Mouse (Mus musculus) v-Abl transformed pro-B cells (cell line): ENCODE data around the gene Dapp1.

ENCODE experiments used
- in situ Hi-C, 2 experiments: fragments of 400-800 bp; cut with MboI; formaldehyde crosslinking; loops; one replicate each; pipeline ENCODE4 v1.15.1; 2025; ENCODE audit not compliant: unreplicated experiment in 2 of 2

Gene Dapp1

DNA sequence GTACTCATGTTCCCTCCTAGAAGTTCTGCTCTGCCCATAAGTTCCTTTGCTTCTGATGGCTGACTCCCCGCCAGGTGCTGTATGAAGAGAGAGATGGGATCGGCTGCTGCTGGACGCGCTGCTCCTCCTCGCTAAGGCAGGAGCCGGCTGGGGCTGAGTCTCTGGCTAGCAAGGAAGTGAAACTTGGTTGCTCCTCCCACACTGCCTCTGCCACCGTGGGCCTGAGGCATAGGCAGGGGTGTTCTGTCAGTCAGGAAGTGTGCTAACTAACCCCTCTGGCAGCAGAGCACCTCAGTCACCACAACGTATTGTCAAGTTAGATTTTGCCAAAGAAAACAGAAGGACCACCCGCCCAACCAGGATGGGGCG, at the start of gene Dapp1:
Gene Dapp1 (minus strand): TSS at position 164 of the 369 bp plus-strand sequence.
- in situ Hi-C loops = loop anchor here (5.0 to 25.0 kb wide), 2 partner anchors 64 to 556 kb away; partner anchors contain the start of genes Eif4e (in 1 of the 2) and Lamtor3 (in 1 of the 2)

DNA sequence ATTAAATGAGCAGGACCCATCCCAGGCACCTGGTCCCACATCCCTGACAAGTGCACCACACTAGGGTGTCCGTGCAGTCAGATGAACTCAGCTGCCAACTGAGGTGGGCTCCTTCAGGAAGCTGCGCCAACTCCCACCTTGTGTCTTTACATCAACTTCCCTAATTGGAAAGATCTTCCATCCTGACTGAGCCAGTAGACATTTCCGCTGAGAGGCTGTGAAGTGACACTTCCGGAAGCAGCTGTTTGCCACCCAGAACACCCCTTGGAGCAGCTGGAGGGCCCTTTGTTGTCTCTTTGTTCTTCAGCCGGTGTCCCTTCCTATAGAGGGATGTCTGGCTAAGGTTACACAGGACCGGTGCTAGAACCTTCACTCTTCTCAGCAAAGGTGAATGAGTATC, 49.2 kb upstream of the Dapp1 start:
- in situ Hi-C loops = no loop called here

DNA sequence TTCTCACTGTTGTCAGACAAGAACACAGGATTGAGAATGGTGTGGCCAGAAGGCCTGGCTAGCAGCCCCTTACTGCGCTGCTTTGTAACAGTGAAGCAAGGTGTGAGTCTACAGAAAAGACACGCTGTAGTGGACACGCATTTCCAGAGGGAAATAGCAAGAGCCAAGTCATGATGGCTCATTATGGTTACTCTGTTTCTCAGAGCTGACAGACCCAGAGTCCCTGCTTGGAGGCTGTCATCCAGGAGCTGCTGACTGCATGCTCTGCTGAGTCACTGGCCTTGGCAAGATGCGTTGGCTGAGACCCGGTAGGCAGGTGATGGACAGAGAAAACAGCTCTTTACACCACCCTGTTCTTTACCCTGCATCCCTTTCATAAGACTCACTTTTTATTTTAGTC, 48.0 kb upstream of the Dapp1 start:
- in situ Hi-C loops = no loop called here

DNA sequence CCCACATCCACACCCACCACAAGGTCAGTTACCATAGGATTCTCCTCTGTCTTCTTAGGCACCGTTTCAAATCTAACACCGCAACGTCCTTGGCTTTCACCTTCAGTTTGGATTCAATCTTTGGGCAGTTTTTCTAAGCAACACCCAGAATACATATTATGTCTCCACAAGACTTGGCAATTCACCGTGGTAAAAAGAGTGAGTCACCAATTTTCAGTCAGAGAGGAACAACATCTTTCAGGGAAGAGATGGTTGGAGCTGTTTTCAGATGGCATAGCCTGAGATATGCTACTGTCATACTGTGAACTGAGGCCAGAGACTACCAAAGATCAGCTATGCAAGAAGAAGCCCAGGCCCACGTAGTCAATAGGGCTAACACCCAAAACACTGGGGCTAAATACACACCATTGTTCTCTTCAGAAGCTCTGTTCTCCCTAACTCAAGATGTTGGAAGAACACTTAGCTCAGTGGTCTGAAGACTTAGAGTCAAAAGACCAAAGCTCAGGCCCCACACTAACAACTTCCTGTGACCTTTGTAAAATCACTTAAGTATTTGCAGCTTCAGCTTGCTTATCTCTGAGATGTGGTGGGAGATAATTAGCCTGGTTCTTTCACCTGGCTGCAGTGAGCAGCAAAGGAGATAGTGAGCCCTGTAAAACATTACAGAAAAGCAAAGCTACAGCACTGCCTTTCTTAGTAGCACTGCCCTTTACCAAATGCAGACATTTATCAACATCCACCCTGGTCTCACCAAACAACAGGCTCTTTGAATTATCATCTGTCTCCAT, 46.4 kb upstream of the Dapp1 start:
- in situ Hi-C loops = no loop called here

DNA sequence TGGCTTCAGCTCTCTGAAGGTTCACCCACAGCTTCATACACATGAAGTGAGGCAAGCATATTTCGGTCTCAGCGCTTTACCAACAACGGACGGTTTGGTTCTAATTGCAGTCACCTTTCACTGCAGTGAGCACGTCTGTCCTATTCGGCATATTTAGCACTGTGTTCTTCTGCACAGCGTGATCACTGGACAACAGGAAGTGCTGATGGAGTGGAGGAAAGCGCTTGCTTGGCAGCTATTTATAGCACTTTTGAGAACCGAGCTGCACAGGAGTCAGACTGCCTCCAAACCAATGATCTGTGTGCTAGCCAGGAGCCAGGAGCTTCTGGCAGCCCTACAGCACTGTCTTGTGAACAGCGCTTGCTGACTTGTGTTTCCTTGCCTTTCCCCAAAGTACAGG, 44.9 kb upstream of the Dapp1 start:
- in situ Hi-C loops = no loop called here

DNA sequence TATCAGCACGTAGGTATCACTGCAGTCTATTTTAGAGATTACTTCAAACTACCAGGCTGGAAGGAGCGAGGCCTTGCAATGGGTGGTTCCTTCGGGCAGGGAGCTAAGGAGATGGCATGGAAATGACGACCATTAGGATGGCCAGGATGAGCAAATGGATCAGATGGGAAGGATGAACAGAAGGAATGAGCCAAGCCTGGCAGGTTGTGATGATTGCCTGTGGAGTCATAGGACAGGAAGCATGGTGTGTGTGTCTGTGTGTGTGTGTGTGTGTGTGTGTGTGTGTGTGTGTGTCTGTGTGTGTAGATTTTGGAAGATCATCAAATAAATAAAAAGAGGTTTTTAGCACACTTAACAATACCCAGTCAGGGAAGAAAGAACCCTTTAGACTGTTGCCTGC, 41.3 kb upstream of the Dapp1 start:
- in situ Hi-C loops = no loop called here

DNA sequence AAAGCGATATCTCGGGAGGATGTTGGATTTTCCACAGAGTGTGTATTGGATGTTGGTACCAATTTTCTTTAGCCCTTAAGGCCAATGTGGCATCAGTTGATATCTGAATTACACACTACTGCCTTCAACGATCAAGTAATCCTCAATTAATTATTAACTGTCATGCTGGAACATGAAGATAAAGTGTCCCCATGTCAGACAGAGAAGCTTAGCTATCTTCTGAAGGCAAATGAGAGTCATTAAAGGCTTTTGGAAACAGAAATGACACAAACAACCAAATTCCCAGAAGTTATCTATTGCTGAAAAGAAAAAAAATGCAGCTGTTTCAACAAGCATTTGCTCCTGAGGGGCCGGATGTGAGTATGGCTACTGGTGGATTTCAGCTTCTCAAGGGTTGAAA, 40.7 kb upstream of the Dapp1 start:
- in situ Hi-C loops = no loop called here

DNA sequence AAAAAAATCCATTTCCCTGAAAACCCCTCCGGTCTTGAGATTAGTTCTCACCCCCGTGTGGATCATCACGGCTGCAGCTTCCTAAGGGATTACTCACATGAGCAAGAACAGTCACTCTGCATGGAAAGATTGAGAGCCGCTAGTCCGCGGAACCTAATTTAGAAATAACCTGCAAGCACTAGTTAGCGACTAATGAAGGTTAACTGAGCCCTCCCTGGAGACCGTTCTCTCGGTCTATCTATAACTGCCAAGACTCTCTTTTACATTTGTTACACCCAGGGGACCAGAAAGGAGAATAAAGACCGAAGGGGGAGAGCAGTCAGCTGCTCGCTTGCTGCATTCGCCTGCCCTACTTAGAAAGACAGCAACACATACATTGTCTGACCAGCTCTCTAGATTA, 35.5 kb upstream of the Dapp1 start:
- in situ Hi-C loops = no loop called here

DNA sequence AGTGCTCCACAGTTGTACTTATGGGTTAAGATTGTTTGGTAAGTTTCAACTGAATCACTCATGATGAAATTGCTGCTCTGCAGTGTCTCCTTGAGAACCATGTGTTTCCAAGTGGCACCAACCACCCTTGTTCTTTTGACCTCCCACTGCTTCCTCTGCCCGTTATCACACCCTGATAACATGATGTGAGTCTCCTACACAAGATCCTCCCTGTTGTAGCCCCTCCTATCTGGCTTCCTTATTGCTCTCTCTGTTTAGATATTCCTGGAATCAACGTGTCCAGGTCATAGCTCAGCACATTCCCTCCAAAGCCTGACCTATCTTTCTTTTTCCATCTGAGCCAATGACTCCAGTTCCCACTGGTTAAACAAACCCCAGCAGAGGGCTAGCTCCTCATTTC, 33.4 kb upstream of the Dapp1 start:
- in situ Hi-C loops = no loop called here

DNA sequence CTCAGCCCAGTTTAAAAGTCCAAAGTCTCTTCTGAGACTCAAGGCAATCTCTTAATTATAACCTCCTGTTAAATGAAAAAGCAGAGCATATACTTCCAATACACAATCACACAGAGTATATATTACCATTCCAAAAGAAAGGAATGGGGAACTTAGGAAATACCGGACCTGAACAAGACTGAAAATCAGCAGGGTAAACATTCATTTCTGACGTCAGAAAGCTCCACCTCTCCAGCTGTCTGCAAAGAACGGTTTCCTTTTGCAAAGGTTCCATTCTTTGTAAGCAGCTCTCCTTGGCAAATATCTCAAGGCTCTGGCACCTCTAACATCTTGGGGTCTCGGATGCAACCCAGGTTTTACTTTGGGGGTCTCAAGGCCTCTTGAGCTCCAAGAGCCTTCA, 31.0 kb upstream of the Dapp1 start:
- in situ Hi-C loops = no loop called here

DNA sequence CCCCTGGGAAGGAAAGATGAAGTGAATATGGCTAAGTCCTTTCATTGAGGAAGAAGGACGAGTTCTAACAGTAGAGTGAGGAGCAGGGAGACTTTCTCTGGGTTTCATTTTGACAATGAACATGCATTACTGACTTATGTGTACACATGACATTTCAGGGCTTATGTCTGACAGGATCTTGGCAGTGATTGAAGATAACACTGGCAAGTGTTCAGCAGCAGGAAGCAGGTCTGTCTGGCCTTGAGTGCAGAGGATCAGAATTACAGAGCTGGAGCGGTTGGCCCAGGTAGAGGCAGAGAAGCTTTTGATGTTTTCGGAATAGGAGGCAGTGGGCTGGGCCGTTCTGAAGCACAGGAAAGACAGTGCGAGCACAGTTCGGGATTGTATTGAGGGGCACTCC, 26.8 kb upstream of the Dapp1 start:
- in situ Hi-C loops = no loop called here

DNA sequence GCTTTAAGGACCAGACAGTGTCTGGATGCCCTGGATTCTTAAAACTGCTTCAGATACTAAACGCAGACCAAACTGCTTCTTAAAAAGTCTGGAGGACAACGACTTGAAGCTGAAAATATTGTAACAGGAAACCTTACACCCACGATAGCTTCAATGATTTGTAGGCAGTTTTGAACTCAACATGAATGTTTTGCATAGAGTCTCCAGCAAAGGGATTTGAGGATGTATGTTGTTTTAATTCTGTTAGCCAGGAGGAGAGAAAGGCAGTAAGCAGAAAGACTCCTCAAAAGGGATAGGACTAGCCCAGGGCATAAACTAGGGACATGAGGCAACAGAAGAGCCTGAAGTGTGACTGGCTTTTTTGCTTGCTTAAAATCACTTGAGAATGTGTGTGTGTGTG, 25.6 kb upstream of the Dapp1 start:
- in situ Hi-C loops = no loop called here

DNA sequence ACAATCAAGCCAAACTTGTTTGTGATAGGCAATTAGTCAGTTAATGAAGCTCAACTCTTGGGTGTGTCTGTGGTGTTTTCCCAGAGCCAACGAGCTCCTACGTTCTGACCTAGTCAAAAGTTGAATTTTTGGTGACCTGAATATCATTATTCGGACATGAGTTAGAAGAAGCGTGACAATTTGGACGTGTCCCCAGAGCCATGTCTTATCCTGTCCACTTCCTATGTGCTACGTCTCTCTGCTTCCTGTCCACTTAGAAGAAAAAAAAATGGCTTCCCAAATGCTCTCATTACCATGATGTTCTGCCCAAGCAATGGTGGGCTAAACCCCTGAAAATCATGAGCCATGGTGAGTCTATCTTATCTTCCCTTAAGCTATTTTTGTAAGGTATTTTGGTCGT, 21.9 kb upstream of the Dapp1 start:
- in situ Hi-C loops = no loop called here

DNA sequence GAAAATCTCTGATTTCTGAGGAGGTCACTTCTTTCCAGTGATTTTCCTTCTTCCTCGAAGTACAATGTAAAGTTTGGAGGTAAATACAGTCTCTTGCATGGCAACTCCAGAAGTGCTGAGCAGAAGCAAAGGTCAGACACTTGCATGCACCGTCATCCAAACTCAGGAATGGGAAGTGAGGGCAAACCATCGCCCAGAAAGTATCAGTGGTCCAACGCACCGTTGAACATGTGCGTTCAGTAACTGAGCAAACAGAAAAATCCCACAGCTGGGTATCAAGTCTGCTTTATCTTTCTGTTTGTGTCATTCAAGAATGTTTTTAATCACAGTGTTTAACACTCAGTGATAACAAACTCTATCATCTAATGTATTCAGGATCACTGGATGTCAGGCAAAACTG, 21.2 kb upstream of the Dapp1 start:
- in situ Hi-C loops = no loop called here

DNA sequence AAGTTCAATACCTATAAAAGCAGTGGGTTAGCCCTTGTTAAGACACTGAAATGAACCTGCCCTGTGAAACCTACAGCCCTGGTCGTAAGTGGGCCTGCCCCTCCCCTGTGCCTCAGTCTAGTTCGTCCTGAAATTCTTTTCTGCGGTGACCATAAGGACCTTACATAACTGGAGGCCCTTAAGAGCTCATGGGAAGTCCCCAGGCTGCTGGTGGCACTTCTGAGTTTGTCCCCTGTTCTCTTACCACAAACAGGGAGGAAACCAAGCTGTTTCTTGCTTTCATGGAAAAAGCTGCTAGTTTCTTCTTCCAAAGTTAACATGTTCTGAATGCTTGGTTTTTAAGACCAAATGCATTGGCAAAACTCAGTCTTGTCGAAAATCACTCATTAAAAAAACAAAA, 20.5 kb upstream of the Dapp1 start:
- in situ Hi-C loops = no loop called here

DNA sequence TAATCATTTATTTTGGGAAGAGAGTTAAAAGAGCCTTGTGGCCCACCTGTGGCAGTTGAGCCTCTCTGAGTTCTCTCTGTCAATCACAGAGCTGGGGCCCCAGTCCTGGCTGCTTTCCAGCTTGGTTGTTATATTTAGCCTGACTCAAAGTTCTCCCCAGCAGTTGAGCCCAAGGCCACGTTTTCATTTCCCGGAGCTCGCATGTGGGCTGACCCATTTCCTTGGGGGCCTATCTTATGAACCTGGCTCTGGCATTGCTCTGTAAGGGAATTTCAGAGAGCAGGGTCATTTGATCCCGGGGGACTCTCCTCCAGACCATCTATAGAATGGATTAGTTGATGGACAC, 19.4 kb upstream of the Dapp1 start:
- in situ Hi-C loops = no loop called here

DNA sequence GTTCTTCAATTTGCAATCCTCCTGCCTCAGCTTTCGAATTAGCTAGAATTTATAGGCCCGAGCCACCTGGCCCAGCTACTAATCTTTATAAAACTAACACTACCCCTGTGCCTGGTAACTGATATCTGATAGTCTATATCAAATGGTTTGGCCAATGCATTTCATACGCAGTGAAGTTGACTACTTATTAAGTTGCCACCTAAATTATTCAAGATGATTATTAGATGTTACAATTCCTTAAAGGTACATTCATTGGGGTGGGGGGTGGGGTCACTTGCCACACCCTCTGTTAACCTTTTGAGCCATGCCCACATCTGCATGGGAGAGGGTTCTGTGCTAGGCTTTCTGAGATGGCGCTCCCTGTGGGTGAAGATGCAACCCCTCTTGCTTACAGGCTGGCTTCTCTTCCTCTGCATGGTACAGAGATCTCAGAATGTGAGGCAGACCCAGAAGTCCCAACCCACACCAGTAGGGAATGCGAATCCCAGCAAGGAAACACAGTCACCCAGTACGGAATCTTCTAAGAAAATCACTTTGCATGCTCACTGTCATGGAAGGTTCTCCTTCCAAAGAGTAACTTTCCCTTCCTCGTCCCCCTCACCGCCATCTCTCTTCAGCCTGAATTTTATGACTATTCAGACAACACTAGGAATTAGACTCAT, 18.8 kb upstream of the Dapp1 start:
- in situ Hi-C loops = no loop called here

DNA sequence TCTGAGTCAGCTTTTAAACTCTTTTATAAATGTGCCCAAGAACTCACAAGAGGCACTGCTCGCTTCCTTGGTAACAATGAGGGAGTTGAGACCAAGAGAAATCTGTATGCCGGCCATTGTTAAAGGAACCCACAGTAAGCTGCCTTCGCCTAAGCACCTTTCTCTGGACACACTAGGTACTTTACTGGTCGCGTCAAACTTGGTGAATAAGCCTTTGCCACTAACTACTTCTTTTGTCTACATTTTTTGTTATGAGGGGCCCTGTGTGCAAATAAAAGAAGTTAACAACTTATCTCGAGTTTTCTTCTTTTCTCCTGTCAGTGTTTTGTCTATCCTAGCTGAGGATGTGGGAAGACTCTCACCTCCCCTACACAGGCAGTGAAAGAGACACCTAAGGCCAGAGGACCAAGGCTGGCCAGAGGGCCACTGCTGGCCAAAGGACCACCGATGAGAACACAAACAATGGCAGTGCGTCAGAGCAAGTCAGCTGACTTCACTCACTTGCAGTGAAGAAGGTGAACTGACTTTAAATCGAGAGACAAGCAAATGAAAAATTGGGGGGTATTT, 18.0 kb upstream of the Dapp1 start:
- in situ Hi-C loops = loop anchor here (10.0 to 25.0 kb wide), 2 partner anchors 445 to 538 kb away; partner anchors contain the start of genes Adh5 (in 2 of the 2) and Eif4e (in 1 of the 2)

DNA sequence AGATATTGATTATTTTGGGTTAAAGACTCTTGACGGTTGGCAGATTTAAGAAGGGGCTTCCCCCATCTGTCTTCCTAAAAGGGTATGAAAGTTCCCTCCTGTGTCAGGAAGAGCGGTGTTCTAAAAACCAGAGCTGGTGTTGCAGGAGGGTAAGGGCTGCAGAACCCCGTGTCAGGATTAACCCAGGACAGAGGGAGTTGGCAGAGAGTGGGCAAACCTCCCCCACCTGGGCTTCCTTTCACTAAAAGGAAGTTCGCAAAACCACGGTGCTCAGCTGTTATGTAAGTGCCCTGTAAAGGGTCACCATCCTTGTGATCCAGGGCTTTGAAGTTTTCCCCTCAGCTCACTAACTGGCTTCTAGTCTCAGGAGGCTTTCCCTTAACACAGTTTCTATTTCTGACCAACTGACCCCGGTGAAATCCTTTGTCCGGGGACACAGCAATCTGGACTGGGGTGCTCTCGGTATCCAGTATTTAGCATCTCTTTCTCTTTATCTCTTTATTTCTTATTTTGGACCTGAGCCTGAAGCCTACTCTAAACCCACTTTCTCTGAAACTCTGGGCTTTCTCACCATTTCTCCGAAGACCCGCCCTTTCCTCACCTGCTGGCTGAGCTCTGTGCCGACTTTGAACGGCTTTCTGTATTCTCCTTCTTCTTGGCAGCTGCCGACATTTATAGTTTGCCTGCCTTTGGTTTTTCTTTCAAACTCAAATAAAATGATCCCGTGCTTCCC, 17.3 kb upstream of the Dapp1 start:
- in situ Hi-C loops = loop anchor here (10.0 to 25.0 kb wide), 2 partner anchors 446 to 539 kb away; partner anchors contain the start of genes Adh5 (in 2 of the 2) and Eif4e (in 1 of the 2)

DNA sequence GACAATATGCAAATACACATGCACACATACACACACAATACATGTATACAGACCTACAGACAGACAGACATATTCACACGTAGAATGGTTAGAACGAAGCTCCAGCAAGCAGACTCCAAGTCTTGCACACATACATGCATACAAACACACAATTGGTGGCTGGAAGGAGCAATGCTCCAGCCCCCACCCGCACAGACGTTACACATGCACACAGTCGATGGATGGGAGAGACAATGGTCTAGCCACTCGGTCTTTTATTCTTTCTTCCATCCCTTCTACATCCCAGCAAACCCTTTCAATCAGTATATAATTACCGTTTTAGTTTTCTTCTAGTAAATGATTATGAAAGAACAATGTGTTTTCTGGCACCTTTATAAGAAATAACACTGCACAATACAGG, 14.1 kb upstream of the Dapp1 start:
- in situ Hi-C loops = loop anchor here (10.0 to 25.0 kb wide), 2 partner anchors 449 to 542 kb away; partner anchors contain the start of genes Adh5 (in 2 of the 2) and Eif4e (in 1 of the 2)

DNA sequence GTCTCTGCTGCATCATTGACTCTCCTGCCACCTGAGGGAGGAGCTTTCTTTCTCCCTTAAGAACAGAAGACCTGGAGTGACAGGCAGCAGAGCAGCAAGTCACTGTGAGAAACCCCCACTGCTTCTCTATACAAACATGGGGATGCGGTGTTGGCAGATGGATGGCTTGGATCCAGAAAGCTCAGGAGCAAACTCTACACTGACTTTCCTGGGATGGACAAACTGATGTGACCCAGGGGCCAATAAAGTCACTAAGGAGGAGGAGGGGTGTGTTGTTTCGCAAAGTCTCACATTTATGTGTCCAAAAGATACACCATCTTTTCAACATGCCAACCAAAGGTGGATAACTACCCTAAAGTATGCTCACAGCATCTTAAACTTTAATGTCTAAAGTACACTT, 12.9 kb upstream of the Dapp1 start:
- in situ Hi-C loops = loop anchor here (5.0 to 25.0 kb wide), 7 partner anchors 127 to 543 kb away; partner anchors contain the start of genes Adh5 (in 2 of the 2), Dnajb14 (in 1 of the 2), Eif4e (in 1 of the 2) and Mttp (in 1 of the 2)
